Mouse (Mus musculus) embryonic facial prominence, embryonic 13.5 days (tissue): ENCODE results near the gene Skint6. TPM values are rescaled to one million over a fixed set of nuclear protein-coding genes. Genes with fewer than 3 reads are reported as not detected.
"Not testable (repeated sequence)": the region's sequence is repeated elsewhere in the genome, so short reads cannot be mapped to it uniquely, and the experiment has no call there.

Experiments
- ATAC-seq: fragments of 200-750 bp; cut with Nextera tagmentation; 2 replicates; pipeline ENCODE4 v1.8.0; 2017; ENCODE audit warnings: low read depth; ENCODE audit not compliant: insufficient number of reproducible peaks, insufficient read depth, low FRiP score, low TSS enrichment
- H3K27ac ChIP-seq: fragments of 300-500 bp; sonication (generic); 2 replicates; pipeline ENCODE4 v1.5.1; 2015; ENCODE audit warnings: moderate library complexity, mild to moderate bottlenecking, inconsistent platforms
- H3K27me3 ChIP-seq: fragments of 300-500 bp; sonication (generic); 2 replicates; pipeline ENCODE4 v1.6.1; 2015; ENCODE audit warnings: mild to moderate bottlenecking, inconsistent platforms
- H3K36me3 ChIP-seq: fragments of 300-500 bp; sonication (generic); 2 replicates; pipeline ENCODE4 v1.6.1; 2015; ENCODE audit warnings: mild to moderate bottlenecking, inconsistent platforms
- H3K4me1 ChIP-seq: fragments of 300-500 bp; sonication (generic); 2 replicates; pipeline ENCODE4 v1.6.1; 2015; ENCODE audit warnings: inconsistent platforms
- H3K4me2 ChIP-seq: fragments of 300-500 bp; sonication (generic); 2 replicates; pipeline ENCODE4 v1.6.1; 2015; ENCODE audit warnings: moderate library complexity, mild to moderate bottlenecking, inconsistent platforms
- H3K4me3 ChIP-seq: fragments of 300-500 bp; sonication (generic); 2 replicates; pipeline ENCODE4 v1.5.1; 2015; ENCODE audit warnings: mild to moderate bottlenecking, inconsistent platforms
- H3K9ac ChIP-seq: fragments of 300-500 bp; sonication (generic); 2 replicates; pipeline ENCODE4 v1.6.1; 2015; ENCODE audit warnings: mild to moderate bottlenecking, inconsistent platforms
- H3K9me3 ChIP-seq: fragments of 300-500 bp; sonication (generic); 2 replicates; pipeline ENCODE4 v1.6.1; 2016; ENCODE audit warnings: inconsistent platforms
- WGBS: fragments of 180-500 bp; shearing (Covaris S2); methylation state at CpG from one replicate; pipeline ENCODE4 v1.1.7; 2015; ENCODE audit warnings: mixed read lengths; 5-methylcytosine and 5-hydroxymethylcytosine counted together
- polyA plus RNA-seq: library from polyadenylated mRNA; unstranded; fragments of >200 nt; fragmentation: Nextera tagmentation; extraction: Ambion mirVana; gene quantifications from 2 replicates; pipeline ENCODE4 v1.2.1, GENCODE M21; 2015

Skint6 gene
- polyA plus RNA-seq, result not detected in 2 replicates

GRCm38 (mm10) chr4:113286873-113287272 lies at the start of gene Skint6:
Gene Skint6 (minus strand): TSS chr4:113286973.
- Histone ChIP-seq H3K4me1 (no peaks in the 10 kb centered on the region), H3K4me2 (no peak within 1 kb of the TSS), H3K36me3 (no peaks in the 10 kb centered on the region), H3K27me3 (no peaks in the 10 kb centered on the region), H3K4me3 (no peak within 1 kb of the TSS), H3K9me3 (peaks cover 7% of the 10 kb centered on the region; the same call in 1 of the 2 replicates), H3K27ac (no peak within 1 kb of the TSS), H3K9ac (no peak within 1 kb of the TSS)
- no peak for ATAC-seq
- 52% methylated on average over 2 of the region's 2 CpGs for WGBS

GRCm38 (mm10) chr4:113320911-113321310 lies 34.1 kb upstream of the Skint6 start:
- no peak overlapping the region for H3K4me2 ChIP-seq
- H3K9me3 ChIP-seq, result peaks cover 31% of the 10 kb centered on the region
- ATAC-seq, result no peak
- no peaks in the 10 kb centered on the region for H3K36me3 ChIP-seq
- H3K27ac ChIP-seq, result no peak overlapping the region
- H3K4me1 ChIP-seq, result no peaks in the 10 kb centered on the region
- WGBS, result 94% methylated on average over 1 of the region's 1 CpGs
- no peaks in the 10 kb centered on the region for H3K27me3 ChIP-seq
- H3K9ac ChIP-seq, result no peak overlapping the region
- H3K4me3 ChIP-seq, result no peak overlapping the region

- Histone ChIP-seq H3K9ac (no peak overlapping the region), H3K27ac (no peak overlapping the region), H3K4me3 (no peak overlapping the region), H3K36me3 (no peaks in the 10 kb centered on the region), H3K9me3 (0 out of 2 replicates have a peak, but pooled peaks cover 3% of the 10 kb centered on the region), H3K4me2 (no peak overlapping the region), H3K27me3 (no peaks in the 10 kb centered on the region), H3K4me1 (no peaks in the 10 kb centered on the region)
- 64% methylated on average over 3 of the region's 3 CpGs for WGBS
- ATAC-seq, result no peak
Measured at GRCm38 (mm10) chr4:113301773-113302473, 15.2 kb upstream of the Skint6 start.

GRCm38 (mm10) chr4:113263363-113264060 lies 23.3 kb downstream of the Skint6 start:
- 94% methylated on average over 1 of the region's 1 CpGs for WGBS

GRCm38 (mm10) chr4:113245808-113246207 lies 41.0 kb downstream of the Skint6 start:
- no peaks in the 10 kb centered on the region; the same call in 1 of the 2 replicates for H3K9me3 ChIP-seq
- no peak overlapping the region for H3K4me3 ChIP-seq
- H3K27ac ChIP-seq, result no peak overlapping the region
- no peak for ATAC-seq
- no peak overlapping the region for H3K9ac ChIP-seq
- H3K4me1 ChIP-seq, result no peaks in the 10 kb centered on the region
- no peak overlapping the region for H3K4me2 ChIP-seq
- no peaks in the 10 kb centered on the region for H3K27me3 ChIP-seq
- no peaks in the 10 kb centered on the region for H3K36me3 ChIP-seq

More at GRCm38 (mm10) chr4:113263363-113264060, 23.3 kb downstream of the Skint6 start:
- H3K4me3 ChIP-seq, result no peak overlapping the region
- H3K4me2 ChIP-seq, result no peak overlapping the region
- no peak overlapping the region for H3K9ac ChIP-seq
- no peak for ATAC-seq
- H3K36me3 ChIP-seq, result no peaks in the 10 kb centered on the region
- no peak overlapping the region for H3K27ac ChIP-seq
- H3K4me1 ChIP-seq, result no peaks in the 10 kb centered on the region
- peaks cover 13% of the 10 kb centered on the region for H3K9me3 ChIP-seq
- H3K27me3 ChIP-seq, result no peaks in the 10 kb centered on the region

- Histone ChIP-seq H3K9me3 (peaks cover 5% of the 10 kb centered on the region), H3K27me3 (no peaks in the 10 kb centered on the region), H3K4me1 (no peaks in the 10 kb centered on the region), H3K9ac (no peak overlapping the region), H3K36me3 (no peaks in the 10 kb centered on the region), H3K4me3 (no peak overlapping the region), H3K4me2 (no peak overlapping the region), H3K27ac (no peak overlapping the region)
- 51% methylated on average over 3 of the region's 3 CpGs for WGBS
- ATAC-seq, result no peak
Measured at GRCm38 (mm10) chr4:113067621-113068020, 219.2 kb downstream of the Skint6 start.

- H3K36me3 ChIP-seq, H3K9ac ChIP-seq, H3K4me1 ChIP-seq, H3K27me3 ChIP-seq, H3K4me3 ChIP-seq, H3K4me2 ChIP-seq, H3K27ac ChIP-seq, ATAC-seq: not testable (repeated sequence)
- peaks cover 17% of the 10 kb centered on the region; the same call in 1 of the 2 replicates for H3K9me3 ChIP-seq
- 30% methylated on average over 22 of the region's 22 CpGs for WGBS
Measured at GRCm38 (mm10) chr4:112979160-112979559, 307.6 kb downstream of the Skint6 start.

- H3K4me1 ChIP-seq, result no peaks in the 10 kb centered on the region
- WGBS, result 4% methylated on average over 1 of the region's 1 CpGs
Measured at GRCm38 (mm10) chr4:112790646-112791045, 496.1 kb downstream of the Skint6 start.

GRCm38 (mm10) chr4:112774766-112775165 lies 512.0 kb downstream of the Skint6 start, which contains the start of gene Skint10:
Gene Skint10 (minus strand): TSS chr4:112774866.
- peaks cover 4% of the 10 kb centered on the region; the same call in 1 of the 2 replicates for H3K9me3 ChIP-seq
- H3K4me3 ChIP-seq, result no peak within 1 kb of the TSS
- H3K36me3 ChIP-seq, result no peaks in the 10 kb centered on the region
- H3K4me2 ChIP-seq, result no peak within 1 kb of the TSS
- H3K27ac ChIP-seq, result no peak within 1 kb of the TSS
- H3K4me1 ChIP-seq, result no peaks in the 10 kb centered on the region
- H3K9ac ChIP-seq, result no peak within 1 kb of the TSS
- no peak for ATAC-seq
- H3K27me3 ChIP-seq, result no peaks in the 10 kb centered on the region
- WGBS, result 82% methylated on average over 1 of the region's 1 CpGs

More at GRCm38 (mm10) chr4:112790646-112791045, 496.1 kb downstream of the Skint6 start:
- Histone ChIP-seq H3K9me3 (peaks cover 11% of the 10 kb centered on the region), H3K4me3 (no peak overlapping the region), H3K4me2 (no peak overlapping the region), H3K27ac (no peak overlapping the region), H3K27me3 (no peaks in the 10 kb centered on the region), H3K9ac (no peak overlapping the region), H3K36me3 (no peaks in the 10 kb centered on the region)
- ATAC-seq, result no peak
